Mouse (Mus musculus) MEL (cell line): ENCODE measurements around the gene Exoc3l2. TPM values are rescaled to one million over a fixed set of nuclear protein-coding genes. Genes with fewer than 3 reads are reported as not detected.

Source experiments
- DNase-seq: peaks from one replicate; pipeline ENCODE4 v3.0.0; 2011; ENCODE audit warnings: low read depth, low spot score
- H3K27ac ChIP-seq: 2 replicates; pipeline ENCODE4 v1.5.1; 2012; ENCODE audit warnings: low read depth, mild to moderate bottlenecking, control low read depth, low read length, moderate library complexity; ENCODE audit not compliant: control insufficient read depth
- H3K27me3 ChIP-seq, 2 experiments: fragments of 150-350 bp in 1 of 2; sonication (generic) in 1 of 2; 2 replicates each; pipeline ENCODE4 v1.6.1; 2012; ENCODE audit warnings: low read length in 2 of 2, mild to moderate bottlenecking in 2 of 2, improper control_type of control experiment in 1 of 2, moderate library complexity in 1 of 2; ENCODE audit not compliant: insufficient read depth in 2 of 2, control insufficient read depth in 1 of 2
- H3K36me3 ChIP-seq, 2 experiments: 2 replicates each; pipeline ENCODE4 v1.6.1; 2012 to 2014; ENCODE audit warnings: low read length in 2 of 2, improper control_type of control experiment in 1 of 2, inconsistent platforms in 1 of 2, mild to moderate bottlenecking in 1 of 2; ENCODE audit not compliant: insufficient read depth in 2 of 2, control insufficient read depth in 1 of 2
- H3K4me1 ChIP-seq, 2 experiments: fragments of 150-350 bp in 1 of 2; sonication (generic) in 1 of 2; 2 replicates each; pipeline ENCODE4 v1.6.1; 2012; ENCODE audit warnings: low read length in 2 of 2, improper control_type of control experiment in 1 of 2, mild to moderate bottlenecking in 1 of 2; ENCODE audit not compliant: insufficient read depth in 2 of 2, control insufficient read depth in 1 of 2
- H3K4me3 ChIP-seq, 2 experiments: fragments of 150-350 bp in 1 of 2; sonication (generic) in 1 of 2; 2 replicates each; pipeline ENCODE4 v1.5.1; 2012; ENCODE audit warnings: low read depth in 2 of 2, low read length in 2 of 2, mild to moderate bottlenecking in 2 of 2, moderate library complexity in 2 of 2, control low read depth in 1 of 2, improper control_type of control experiment in 1 of 2; ENCODE audit not compliant: control insufficient read depth in 1 of 2, insufficient read depth in 1 of 2
- H3K79me2 ChIP-seq: 2 replicates; pipeline ENCODE4 v1.6.1; 2012; ENCODE audit warnings: mild to moderate bottlenecking, low read length, moderate library complexity; ENCODE audit not compliant: control insufficient read depth, poor library complexity, insufficient read depth
- H3K9ac ChIP-seq: 2 replicates; pipeline ENCODE4 v1.6.1; 2012; ENCODE audit warnings: low read depth, mild to moderate bottlenecking, control low read depth, low read length, moderate library complexity; ENCODE audit not compliant: control insufficient read depth, poor library complexity, severe bottlenecking
- H3K9me3 ChIP-seq: fragments of 150-350 bp; sonication (generic); replicated peaks from 2 replicates; pipeline ENCODE4 v1.6.1; 2012; ENCODE audit warnings: mild to moderate bottlenecking, low read length, improper control_type of control experiment, moderate library complexity; ENCODE audit not compliant: insufficient read depth
- BHLHE40 ChIP-seq: IDR thresholded peaks from 2 replicates; pipeline ENCODE4 v1.6.1; 2012; ENCODE audit warnings: low read depth, mild to moderate bottlenecking, inconsistent platforms, low read length, improper control_type of control experiment, borderline replicate concordance
- CHD2 ChIP-seq: IDR thresholded peaks from 2 replicates; pipeline ENCODE4 v1.6.1; 2011; ENCODE audit warnings: low read length, improper control_type of control experiment
- CTCF ChIP-seq, 3 experiments: IDR thresholded peaks in 2 of 3; conservative IDR thresholded peaks in 1 of 3; 2 replicates each; pipeline ENCODE4 v1.5.1; 2011 to 2012; ENCODE audit warnings: low read length in 3 of 3, low read depth in 2 of 3, mild to moderate bottlenecking in 2 of 3, improper control_type of control experiment in 1 of 3, inconsistent platforms in 1 of 3, mixed read lengths in 1 of 3, moderate library complexity in 1 of 3; ENCODE audit not compliant: control insufficient read depth in 1 of 3, insufficient read depth in 1 of 3, poor library complexity in 1 of 3, severe bottlenecking in 1 of 3
- MAZ ChIP-seq: IDR thresholded peaks from 2 replicates; pipeline ENCODE4 v1.6.1; 2012; ENCODE audit warnings: low read depth, mild to moderate bottlenecking, inconsistent platforms, low read length, improper control_type of control experiment
- MYB ChIP-seq: IDR thresholded peaks from 2 replicates; pipeline ENCODE4 v1.6.1; 2011; ENCODE audit warnings: mild to moderate bottlenecking, low read depth, low read length, improper control_type of control experiment
- POLR2A ChIP-seq, 2 experiments: IDR thresholded peaks; 2 replicates each; pipeline ENCODE4 v1.6.1; 2011 to 2012; ENCODE audit warnings: low read length in 2 of 2, mild to moderate bottlenecking in 2 of 2, control low read depth in 1 of 2, improper control_type of control experiment in 1 of 2, low read depth in 1 of 2, moderate library complexity in 1 of 2; ENCODE audit not compliant: control insufficient read depth in 1 of 2, insufficient read depth in 1 of 2, poor library complexity in 1 of 2
- SMC3 ChIP-seq: IDR thresholded peaks from 2 replicates; pipeline ENCODE4 v1.6.1; 2011; ENCODE audit warnings: low read depth, low read length, improper control_type of control experiment
- ZC3H11A ChIP-seq: IDR thresholded peaks from 2 replicates; pipeline ENCODE4 v1.6.1; 2012; ENCODE audit warnings: low read depth, mild to moderate bottlenecking, inconsistent platforms, low read length, improper control_type of control experiment
- ZMIZ1 ChIP-seq: IDR thresholded peaks from 2 replicates; pipeline ENCODE4 v1.6.1; 2012; ENCODE audit warnings: low read depth, mild to moderate bottlenecking, inconsistent platforms, low read length, improper control_type of control experiment, moderate library complexity
- polyA plus RNA-seq, 2 experiments: library from polyadenylated mRNA; stranded (reverse) in 1 of 2; unstranded in 1 of 2; fragments of >175 nt in 1 of 2; fragments of >200 nt in 1 of 2; gene quantifications; 2 replicates each; pipeline versions ENCODE4 v1.2.1 to v1.2.4; 2012; ENCODE audit warnings: low replicate concordance in 2 of 2, low read depth in 1 of 2; ENCODE audit not compliant: insufficient read length in 2 of 2, insufficient read depth in 1 of 2, missing spikeins in 1 of 2
- total RNA-seq: library from RNA; depleted of rRNA; stranded (reverse); fragments of 300-350 nt; gene quantifications from 2 replicates; pipeline ENCODE4 v1.2.3, GENCODE M21; 2012; rRNA removed

Gene Exoc3l2
- total and polyA plus RNA-seq, 3 experiments = 0.08 TPM; not detected in 1

GRCm38 (mm10) chr7:19542155-19542691 lies 79.1 kb downstream of the Exoc3l2 start:
- H3K36me3 ChIP-seq = peaks cover 0 to 2% of the 10 kb centered on the region in 2 experiments; a peak in 1 of 4 replicates
- H3K4me1 ChIP-seq = no peaks in the 10 kb centered on the region
- H3K27me3 ChIP-seq = no peaks in the 10 kb centered on the region
- no peak overlapping the region for H3K27ac ChIP-seq
- no peak for TF ChIP-seq MAZ
- no peak for TF ChIP-seq CHD2
- no peak for TF ChIP-seq POLR2A (IDR thresholded peaks at IDR 0.05; ENCODE audit: control insufficient read depth in 1 of 2, insufficient read depth in 1 of 2, low read depth in 1 of 2, low read length in 2 of 2, poor library complexity in 1 of 2)
- TF ChIP-seq BHLHE40 = no peak
- no peak overlapping the region for H3K4me3 ChIP-seq
- H3K9me3 ChIP-seq = no peaks in the 10 kb centered on the region
- no peak for DNase-seq
- no peak overlapping the region for H3K9ac ChIP-seq
- H3K79me2 ChIP-seq = peaks cover 32% of the 10 kb centered on the region

GRCm38 (mm10) chr7:19543584-19543983 lies 80.5 kb downstream of the Exoc3l2 start:
- H3K9me3 ChIP-seq = no peaks in the 10 kb centered on the region
- no peak overlapping the region for H3K4me3 ChIP-seq
- peaks cover 40% of the 10 kb centered on the region for H3K79me2 ChIP-seq
- peak; percentile 51 to 67 (median 53) for TF ChIP-seq CTCF (IDR thresholded peaks at IDR 0.05 in 2 of 3, conservative IDR thresholded peaks at IDR 0.05 in 1 of 3; ENCODE audit: control insufficient read depth in 1 of 3, insufficient read depth in 1 of 3, low read depth in 2 of 3, low read length in 3 of 3, poor library complexity in 1 of 3, severe bottlenecking in 1 of 3)
- TF ChIP-seq MYB = no peak
- 0 out of 2 replicates have a peak, but pooled peaks have one; percentile 31 for TF ChIP-seq SMC3
- no peaks in the 10 kb centered on the region for H3K4me1 ChIP-seq
- no peaks in the 10 kb centered on the region for H3K27me3 ChIP-seq
- H3K36me3 ChIP-seq = peaks cover 0 to 2% of the 10 kb centered on the region in 2 experiments; a peak in 1 of 4 replicates
- no peak overlapping the region for H3K9ac ChIP-seq
- H3K27ac ChIP-seq = no peak overlapping the region
- peak; percentile 33 for DNase-seq

- H3K27me3 ChIP-seq = no peaks in the 10 kb centered on the region
- H3K9ac ChIP-seq = no peak overlapping the region
- no peaks in the 10 kb centered on the region for H3K4me1 ChIP-seq
- H3K79me2 ChIP-seq = peaks cover 41% of the 10 kb centered on the region
- no peaks in the 10 kb centered on the region for H3K9me3 ChIP-seq
- no peaks in the 10 kb centered on the region; a peak in 1 of 4 replicates for H3K36me3 ChIP-seq
- DNase-seq = no peak
- no peak overlapping the region for H3K27ac ChIP-seq
- no peak for TF ChIP-seq ZMIZ1
- no peak for TF ChIP-seq ZC3H11A
- H3K4me3 ChIP-seq = no peak overlapping the region
Observed at GRCm38 (mm10) chr7:19546007-19546406, 82.9 kb downstream of the Exoc3l2 start.

Other genes starting within 250 kb of the Exoc3l2 start
- 16.3 and 18.5 TPM in 2 replicates for gene Opa3, start 235.0 kb upstream of the Exoc3l2 start, total RNA-seq
- 10 to 100 TPM; 37.2 to 85.4 TPM for gene Opa3, start 235.0 kb upstream of the Exoc3l2 start, polyA plus RNA-seq
- gene Vasp, start 191.5 kb upstream of the Exoc3l2 start, total RNA-seq = 121 and 130 TPM in 2 replicates
- gene Vasp, start 191.5 kb upstream of the Exoc3l2 start, polyA plus RNA-seq = 100 to 1,000 TPM in 1 of 2 experiments, not detected in 1; 185 TPM
- gene Ppm1n, start 183.3 kb upstream of the Exoc3l2 start, total RNA-seq = not detected in 2 replicates
- not detected for gene Ppm1n, start 183.3 kb upstream of the Exoc3l2 start, polyA plus RNA-seq
- gene Rtn2, start 180.7 kb upstream of the Exoc3l2 start, total RNA-seq = 0.27 and 0.52 TPM in 2 replicates
- gene Rtn2, start 180.7 kb upstream of the Exoc3l2 start, polyA plus RNA-seq = 1 to 10 TPM in 1 of 2 experiments, not detected in 1; 1.4 TPM
- gene Fosb, start 153.3 kb upstream of the Exoc3l2 start, total RNA-seq = 0.04 and 0.10 TPM in 2 replicates
- gene Fosb, start 153.3 kb upstream of the Exoc3l2 start, polyA plus RNA-seq = under 1 TPM in 1 of 2 experiments, not detected in 1; 0.49 TPM
- gene Ercc1, start 118.6 kb upstream of the Exoc3l2 start, total RNA-seq = 22.2 and 25.9 TPM in 2 replicates
- gene Ercc1, start 118.6 kb upstream of the Exoc3l2 start, polyA plus RNA-seq = 10 to 100 TPM in 1 of 2 experiments, not detected in 1; 37.5 TPM
- gene Cd3eap, start 103.8 kb upstream of the Exoc3l2 start, total RNA-seq = 26.2 and 43.9 TPM in 2 replicates
- 10 to 100 TPM in 1 of 2 experiments, not detected in 1; 49.8 TPM for gene Cd3eap, start 103.8 kb upstream of the Exoc3l2 start, polyA plus RNA-seq
- gene Ppp1r13l, start 103.6 kb upstream of the Exoc3l2 start, total RNA-seq = 1.0 and 1.5 TPM in 2 replicates
- 10 to 100 TPM in 1 of 2 experiments, not detected in 1; 15.9 TPM for gene Ppp1r13l, start 103.6 kb upstream of the Exoc3l2 start, polyA plus RNA-seq
- 29.4 and 34.4 TPM in 2 replicates for gene Ercc2, start 81.3 kb upstream of the Exoc3l2 start, total RNA-seq
- 10 to 100 TPM in 1 of 2 experiments, not detected in 1; 44.5 TPM for gene Ercc2, start 81.3 kb upstream of the Exoc3l2 start, polyA plus RNA-seq
- gene Klc3, start 59.2 kb upstream of the Exoc3l2 start, total RNA-seq = 2.7 and 3.6 TPM in 2 replicates
- gene Klc3, start 59.2 kb upstream of the Exoc3l2 start, polyA plus RNA-seq = under 1 TPM in 1 of 2 experiments, not detected in 1; 0.42 TPM
- gene Ckm, start 58.6 kb upstream of the Exoc3l2 start, total RNA-seq = not detected in 2 replicates
- gene Ckm, start 58.6 kb upstream of the Exoc3l2 start, polyA plus RNA-seq = not detected
- gene Mark4, start 4.5 kb upstream of the Exoc3l2 start, total RNA-seq = 4.7 TPM in 2 replicates
- 10 to 100 TPM in 1 of 2 experiments, not detected in 1; 18.5 TPM for gene Mark4, start 4.5 kb upstream of the Exoc3l2 start, polyA plus RNA-seq
- gene Bloc1s3, start 45.0 kb downstream of the Exoc3l2 start, total RNA-seq = 5.5 and 6.1 TPM in 2 replicates
- 1 to 10 TPM in 1 of 2 experiments, not detected in 1; 7.5 TPM for gene Bloc1s3, start 45.0 kb downstream of the Exoc3l2 start, polyA plus RNA-seq
- gene Trappc6a, start 45.1 kb downstream of the Exoc3l2 start, total RNA-seq = 65.6 and 88.2 TPM in 2 replicates
- 10 to 100 TPM in 1 of 2 experiments, not detected in 1; 82.8 TPM for gene Trappc6a, start 45.1 kb downstream of the Exoc3l2 start, polyA plus RNA-seq
- 0.07 and 0.35 TPM in 2 replicates for gene Nkpd1, start 54.5 kb downstream of the Exoc3l2 start, total RNA-seq
- under 1 TPM in 1 of 2 experiments, not detected in 1; 0.33 TPM for gene Nkpd1, start 54.5 kb downstream of the Exoc3l2 start, polyA plus RNA-seq
- gene Ppp1r37, start 99.7 kb downstream of the Exoc3l2 start, total RNA-seq = 10.0 and 13.6 TPM in 2 replicates
- 10 to 100 TPM in 1 of 2 experiments, not detected in 1; 29.0 TPM for gene Ppp1r37, start 99.7 kb downstream of the Exoc3l2 start, polyA plus RNA-seq
- gene Zfp296, start 114.0 kb downstream of the Exoc3l2 start, total RNA-seq = 2.9 and 3.3 TPM in 2 replicates
- 1 to 10 TPM in 1 of 2 experiments, not detected in 1; 7.8 TPM for gene Zfp296, start 114.0 kb downstream of the Exoc3l2 start, polyA plus RNA-seq
- 49.6 and 58.0 TPM in 2 replicates for gene Gemin7, start 114.3 kb downstream of the Exoc3l2 start, total RNA-seq
- 10 to 100 TPM in 1 of 2 experiments, not detected in 1; 78.7 TPM for gene Gemin7, start 114.3 kb downstream of the Exoc3l2 start, polyA plus RNA-seq
- gene Clasrp, start 141.2 kb downstream of the Exoc3l2 start, total RNA-seq = 29.9 and 31.1 TPM in 2 replicates
- 10 to 100 TPM in 1 of 2 experiments, not detected in 1; 62.2 TPM for gene Clasrp, start 141.2 kb downstream of the Exoc3l2 start, polyA plus RNA-seq
- gene Relb, start 166.1 kb downstream of the Exoc3l2 start, total RNA-seq = 4.6 and 6.2 TPM in 2 replicates
- gene Relb, start 166.1 kb downstream of the Exoc3l2 start, polyA plus RNA-seq = 1 to 10 TPM in 1 of 2 experiments, not detected in 1; 7.7 TPM
- gene Clptm1, start 201.7 kb downstream of the Exoc3l2 start, total RNA-seq = 55.5 and 58.5 TPM in 2 replicates
- 100 to 1,000 TPM in 1 of 2 experiments, 10 to 100 TPM in 1; 62.4 to 102 TPM for gene Clptm1, start 201.7 kb downstream of the Exoc3l2 start, polyA plus RNA-seq
- gene Apoc2, start 214.6 kb downstream of the Exoc3l2 start, total RNA-seq = not detected in 2 replicates
- not detected for gene Apoc2, start 214.6 kb downstream of the Exoc3l2 start, polyA plus RNA-seq
- gene Gm44805, start 218.1 kb downstream of the Exoc3l2 start, total RNA-seq = not detected in 2 replicates
- not detected for gene Gm44805, start 218.1 kb downstream of the Exoc3l2 start, polyA plus RNA-seq
- gene Apoc4, start 218.1 kb downstream of the Exoc3l2 start, total RNA-seq = not detected in 2 replicates
- gene Apoc4, start 218.1 kb downstream of the Exoc3l2 start, polyA plus RNA-seq = not detected
- gene Apoc1, start 229.3 kb downstream of the Exoc3l2 start, total RNA-seq = not detected in 2 replicates
- under 1 TPM in 1 of 2 experiments, not detected in 1; 0.35 TPM for gene Apoc1, start 229.3 kb downstream of the Exoc3l2 start, polyA plus RNA-seq
- gene Apoe, start 235.9 kb downstream of the Exoc3l2 start, total RNA-seq = 22.6 and 33.3 TPM in 2 replicates
- 10 to 100 TPM in 1 of 2 experiments, not detected in 1; 61.4 TPM for gene Apoe, start 235.9 kb downstream of the Exoc3l2 start, polyA plus RNA-seq